Mouse (Mus musculus): ENCODE measurements around the gene 1700030K09Rik.

1700030K09Rik gene

DNA sequence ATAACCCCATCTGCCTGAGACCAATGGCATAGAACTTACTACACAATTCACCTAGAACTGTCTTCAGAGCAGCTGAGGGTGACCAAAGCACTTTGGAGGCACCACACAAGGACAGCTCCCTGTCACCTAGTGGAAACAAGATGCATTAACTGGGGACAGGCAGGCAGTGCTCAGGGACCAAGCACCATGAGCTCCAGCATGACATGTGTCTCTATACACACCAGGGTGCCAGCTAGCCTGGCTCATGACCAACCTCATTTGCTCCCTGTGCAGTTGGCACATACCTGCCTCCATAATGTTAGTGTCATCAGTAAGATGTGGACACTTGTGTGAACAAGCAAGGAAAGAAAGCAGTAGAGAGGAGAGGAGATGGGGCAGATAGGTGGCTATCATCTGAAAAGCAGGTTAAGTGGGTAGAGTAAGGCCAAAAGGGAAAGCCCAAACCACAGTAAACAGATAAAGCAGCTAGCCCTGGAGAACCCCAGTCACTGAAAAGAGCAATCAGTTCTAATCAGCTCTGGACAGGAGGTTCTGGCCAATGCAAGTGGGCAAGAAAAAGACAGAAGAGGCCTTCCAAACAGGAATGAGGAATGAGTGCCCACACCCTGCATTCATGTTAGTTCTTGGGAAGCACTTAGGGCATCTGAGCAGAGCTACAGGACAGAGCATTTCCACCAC, 61.1 kb downstream of the 1700030K09Rik start:
- DNase-seq (ENCODE audit: low read depth, low spot score), result no peak

DNA sequence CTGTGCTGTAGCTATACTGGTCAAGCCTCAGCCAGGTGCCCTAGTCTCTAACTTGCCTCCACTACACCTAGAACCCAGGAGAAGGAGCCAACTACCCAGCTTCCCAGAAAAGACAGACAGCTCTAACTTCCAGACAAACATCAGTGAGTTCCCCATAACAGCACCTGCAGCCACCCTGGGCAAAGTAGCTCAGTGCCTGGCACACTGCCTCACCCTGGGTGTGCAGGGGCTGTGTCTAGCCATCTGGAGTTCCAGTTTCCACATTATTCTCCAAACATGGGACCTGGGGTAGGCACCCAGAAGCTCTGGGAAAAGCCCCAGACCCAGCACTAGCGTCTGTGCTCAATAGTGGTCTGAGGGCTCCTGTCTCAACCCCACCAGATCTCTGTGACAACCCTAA, 63.8 kb downstream of the 1700030K09Rik start:
- DNase-seq (ENCODE audit: low read depth, low spot score), result no peak

Data from retina, adult 2 months (tissue).